In genomic region chr16:60941767-60942166, GRCm38 (mm10) we compare ENCODE assay signal across 11 mouse cellular contexts.
DNase-seq lines count a peak whose midpoint lies in the region; ATAC-seq and TF ChIP-seq lines count a peak whose summit lies in the region.
"Had no signal": no experiment of that assay in that cellular context is flagged by ENCODE, and none has a peak within 500 bp of the region (broad histone marks: within the 10 kb centered on the region; RNA-seq: fewer than 3 reads in every experiment).

No protein-coding gene starts in this region.

- WGBS in forebrain, embryonic 14.5 days, result 72% methylated on average over 5 of the region's 5 CpGs
- WGBS in forebrain, embryonic 15.5 days, result 71% methylated on average over 5 of the region's 5 CpGs
- WGBS in liver, embryonic 14.5 days (ENCODE audit: insufficient replicate concordance), result 52% methylated on average over 5 of the region's 5 CpGs
- 65% methylated on average over 5 of the region's 5 CpGs for WGBS in liver, embryonic 11.5 days
- WGBS in lung, postnatal 0 days, result 65% methylated on average over 5 of the region's 5 CpGs
- 75% methylated on average over 5 of the region's 5 CpGs for WGBS in thymus, adult 2 months

- no peak overlapping the region for H3K27ac ChIP-seq in forebrain, embryonic 14.5 days (ENCODE audit: low read depth, low read length)
- no peak overlapping the region for H3K27ac ChIP-seq in forebrain, embryonic 15.5 days (replicated peaks)
- H3K27ac ChIP-seq in liver, embryonic 14.5 days, result no peak overlapping the region
- no peak overlapping the region for H3K27ac ChIP-seq in liver, embryonic 11.5 days (ENCODE audit: low read depth, low read length)
- H3K27ac ChIP-seq in testis, adult 2 months (ENCODE audit: control insufficient read depth, insufficient read depth, low read depth, low read length), result no peak overlapping the region
- H3K27ac ChIP-seq in lung, postnatal 0 days (ENCODE audit: low read length), result no peak overlapping the region
- H3K27ac ChIP-seq in thymus, adult 2 months (ENCODE audit: control insufficient read depth, insufficient read depth, low read length), result no peak overlapping the region
- H3K27ac ChIP-seq: lung, embryonic 15.5 days had no signal

- no peak overlapping the region for H3K4me2 ChIP-seq in forebrain, embryonic 14.5 days (ENCODE audit: low read length)
- no peak overlapping the region for H3K4me2 ChIP-seq in forebrain, embryonic 15.5 days (replicated peaks)
- no peak overlapping the region for H3K4me2 ChIP-seq in liver, embryonic 14.5 days (ENCODE audit: low read depth)
- no peak overlapping the region for H3K4me2 ChIP-seq in liver, embryonic 11.5 days
- H3K4me2 ChIP-seq in lung, postnatal 0 days (replicated peaks; ENCODE audit: low read depth, low read length), result no peak overlapping the region
- H3K4me2 ChIP-seq: lung, embryonic 15.5 days had no signal

- H3K4me3 ChIP-seq in forebrain, embryonic 14.5 days (ENCODE audit: low read depth, low read length), result no peak overlapping the region
- no peak overlapping the region for H3K4me3 ChIP-seq in forebrain, embryonic 15.5 days
- no peak overlapping the region for H3K4me3 ChIP-seq in liver, embryonic 14.5 days (ENCODE audit: insufficient read depth in 1 of 2, low read depth in 2 of 2, low read length in 2 of 2)
- H3K4me3 ChIP-seq in liver, embryonic 11.5 days (ENCODE audit: low read depth, low read length), result no peak overlapping the region
- no peak overlapping the region for H3K4me3 ChIP-seq in testis, adult 2 months (ENCODE audit: control insufficient read depth, low read depth, low read length)
- no peak overlapping the region for H3K4me3 ChIP-seq in lung, postnatal 0 days (ENCODE audit: low read depth, low read length)
- no peak overlapping the region for H3K4me3 ChIP-seq in thymus, adult 2 months (ENCODE audit: control insufficient read depth, insufficient read depth, low read length)
- H3K4me3 ChIP-seq: lung, embryonic 15.5 days had no signal

- peak; percentile 6 for DNase-seq in forebrain, embryonic 14.5 days (ENCODE audit: low spot score)
- DNase-seq in liver, embryonic 14.5 days (ENCODE audit: low read depth in 3 of 3, low spot score in 3 of 3), result no peak
- no peak for DNase-seq in liver, embryonic 11.5 days (ENCODE audit: low spot score)
- peak; percentile 7 to 21 for DNase-seq in adrenal gland, postnatal 36 days
- no peak for DNase-seq in lung, postnatal 0 days (ENCODE audit: low spot score)
- DNase-seq in thymus, adult 2 months, result no peak
- DNase-seq: right cerebral cortex, adult 18-20 months; thymus, postnatal 14 days had no signal

- TF ChIP-seq POLR2A in testis, adult 2 months (IDR thresholded peaks at IDR 0.05; ENCODE audit: control insufficient read depth, low read depth, low read length), result no peak
- no peak for TF ChIP-seq POLR2A in thymus, adult 2 months (IDR thresholded peaks at IDR 0.05; ENCODE audit: control insufficient read depth, extremely low read depth, insufficient read depth, low read length, poor library complexity)

- H3K9me3 ChIP-seq in forebrain, embryonic 14.5 days (replicated peaks; ENCODE audit: control insufficient read depth, low read length), result no peaks in the 10 kb centered on the region
- no peaks in the 10 kb centered on the region for H3K9me3 ChIP-seq in forebrain, embryonic 15.5 days
- H3K9me3 ChIP-seq in liver, embryonic 14.5 days (ENCODE audit: control insufficient read depth, low read length), result no peaks in the 10 kb centered on the region
- H3K9me3 ChIP-seq in liver, embryonic 11.5 days (ENCODE audit: control insufficient read depth, low read length), result 0 out of 2 replicates have a peak, but pooled peaks cover 2% of the 10 kb centered on the region
- H3K9me3 ChIP-seq in lung, postnatal 0 days (ENCODE audit: low read length), result no peaks in the 10 kb centered on the region
- H3K9me3 ChIP-seq: lung, embryonic 15.5 days had no signal

- no peak for TF ChIP-seq EP300 in liver, embryonic 14.5 days (IDR thresholded peaks at IDR 0.05; ENCODE audit: low read depth)
- TF ChIP-seq EP300 in lung, postnatal 0 days (IDR thresholded peaks at IDR 0.05), result no peak

- H3K9ac ChIP-seq in forebrain, embryonic 14.5 days (ENCODE audit: low read length), result no peak overlapping the region
- no peak overlapping the region for H3K9ac ChIP-seq in forebrain, embryonic 15.5 days (replicated peaks)
- H3K9ac ChIP-seq in liver, embryonic 14.5 days (replicated peaks), result no peak overlapping the region
- no peak overlapping the region for H3K9ac ChIP-seq in liver, embryonic 11.5 days (ENCODE audit: low read depth, low read length)
- no peak overlapping the region for H3K9ac ChIP-seq in lung, postnatal 0 days (replicated peaks; ENCODE audit: low read depth)
- H3K9ac ChIP-seq: lung, embryonic 15.5 days had no signal

- H3K36me3 ChIP-seq in forebrain, embryonic 14.5 days (ENCODE audit: control insufficient read depth, insufficient read depth, low read length), result no peaks in the 10 kb centered on the region
- no peaks in the 10 kb centered on the region for H3K36me3 ChIP-seq in forebrain, embryonic 15.5 days
- H3K36me3 ChIP-seq in liver, embryonic 14.5 days (replicated peaks; ENCODE audit: control insufficient read depth, insufficient read depth, low read depth), result no peaks in the 10 kb centered on the region
- no peaks in the 10 kb centered on the region for H3K36me3 ChIP-seq in liver, embryonic 11.5 days (ENCODE audit: control insufficient read depth, insufficient read depth, low read length)
- H3K36me3 ChIP-seq in testis, adult 2 months (ENCODE audit: control insufficient read depth, insufficient read depth, low read length), result no peaks in the 10 kb centered on the region
- H3K36me3 ChIP-seq in lung, postnatal 0 days (ENCODE audit: insufficient read depth, low read length), result no peaks in the 10 kb centered on the region
- H3K36me3 ChIP-seq in thymus, adult 2 months (ENCODE audit: control insufficient read depth, insufficient read depth, low read length), result no peaks in the 10 kb centered on the region
- H3K36me3 ChIP-seq: lung, embryonic 15.5 days had no signal

- H3K4me1 ChIP-seq in forebrain, embryonic 14.5 days (ENCODE audit: control insufficient read depth, insufficient read depth, low read length), result no peaks in the 10 kb centered on the region
- no peaks in the 10 kb centered on the region for H3K4me1 ChIP-seq in forebrain, embryonic 15.5 days
- H3K4me1 ChIP-seq in liver, embryonic 14.5 days (replicated peaks; ENCODE audit: control insufficient read depth in 2 of 2, insufficient read depth in 2 of 2, low read length in 1 of 2), result no peaks in the 10 kb centered on the region
- H3K4me1 ChIP-seq in liver, embryonic 11.5 days (replicated peaks; ENCODE audit: control insufficient read depth, insufficient read depth, low read length), result no peaks in the 10 kb centered on the region
- no peaks in the 10 kb centered on the region for H3K4me1 ChIP-seq in testis, adult 2 months (ENCODE audit: control insufficient read depth, insufficient read depth, low read length)
- no peaks in the 10 kb centered on the region for H3K4me1 ChIP-seq in lung, postnatal 0 days (ENCODE audit: insufficient read depth, low read depth, low read length)
- H3K4me1 ChIP-seq in thymus, adult 2 months (replicated peaks; ENCODE audit: control insufficient read depth, insufficient read depth, low read length), result no peaks in the 10 kb centered on the region
- H3K4me1 ChIP-seq: lung, embryonic 15.5 days had no signal

- no peaks in the 10 kb centered on the region for H3K27me3 ChIP-seq in forebrain, embryonic 14.5 days (replicated peaks; ENCODE audit: control insufficient read depth, insufficient read depth, low read length)
- H3K27me3 ChIP-seq in forebrain, embryonic 15.5 days, result no peaks in the 10 kb centered on the region
- H3K27me3 ChIP-seq in liver, embryonic 14.5 days (ENCODE audit: control insufficient read depth, insufficient read depth, low read length), result no peaks in the 10 kb centered on the region
- H3K27me3 ChIP-seq in liver, embryonic 11.5 days (replicated peaks; ENCODE audit: control insufficient read depth, insufficient read depth, low read length), result no peaks in the 10 kb centered on the region
- H3K27me3 ChIP-seq in testis, adult 2 months (ENCODE audit: control insufficient read depth, insufficient read depth, low read length), result no peaks in the 10 kb centered on the region
- H3K27me3 ChIP-seq in lung, postnatal 0 days (replicated peaks; ENCODE audit: insufficient read depth, low read length), result no peaks in the 10 kb centered on the region
- H3K27me3 ChIP-seq in thymus, adult 2 months (ENCODE audit: control insufficient read depth, insufficient read depth, low read length), result no peaks in the 10 kb centered on the region
- H3K27me3 ChIP-seq: lung, embryonic 15.5 days had no signal

- no peak for ATAC-seq in forebrain, embryonic 14.5 days
- no peak for ATAC-seq in forebrain, embryonic 15.5 days (replicated peaks)
- ATAC-seq in liver, embryonic 14.5 days (ENCODE audit: insufficient read depth), result no peak
- ATAC-seq in liver, embryonic 11.5 days (replicated peaks; ENCODE audit: low FRiP score), result no peak
- ATAC-seq in lung, postnatal 0 days, result no peak

- peak; percentile 18; the same call in 1 of the 2 replicates for TF ChIP-seq CTCF in liver, embryonic 14.5 days (IDR thresholded peaks at IDR 0.05; ENCODE audit: low read depth)
- TF ChIP-seq CTCF in testis, adult 2 months (IDR thresholded peaks at IDR 0.05; ENCODE audit: control insufficient read depth, insufficient read depth, insufficient replicate concordance, low read depth, low read length), result peak; percentile 63; the same call in 1 of the 2 replicates
- TF ChIP-seq CTCF in lung, postnatal 0 days (IDR thresholded peaks at IDR 0.05), result no peak
- no peak for TF ChIP-seq CTCF in thymus, adult 2 months (IDR thresholded peaks at IDR 0.05; ENCODE audit: borderline replicate concordance, control insufficient read depth, extremely low read depth, insufficient read depth, low read length, poor library complexity)

Comparison
In these comparisons a context has a peak if more than half of its experiments do, and no peak if none do; other contexts are left out.
1. DNase-seq: peak in forebrain, embryonic 14.5 days (single experiment) and adrenal gland, postnatal 36 days (2 of 2); none in liver, embryonic 14.5 days (0 of 3), liver, embryonic 11.5 days (single experiment), lung, postnatal 0 days (single experiment) and thymus, adult 2 months (single experiment).
2. CTCF ChIP-seq: peak in liver, embryonic 14.5 days (single experiment) and testis, adult 2 months (single experiment); none in lung, postnatal 0 days (single experiment) and thymus, adult 2 months (single experiment).